Mouse (Mus musculus) CH12.LX (cell line): ENCODE measurements around the gene Mef2d. TPM values are rescaled to one million over a fixed set of nuclear protein-coding genes. Genes with fewer than 3 reads are reported as not detected.
A peak's percentile ranks its signal among the peaks of the same experiment; 100 is the strongest.

Experiments
- DNase-seq: peaks from one replicate; pipeline ENCODE4 v3.0.0-alpha.2; 2013; ENCODE audit errors: extremely low read depth
- H3K27ac ChIP-seq: 2 replicates; pipeline ENCODE4 v1.5.1; 2012; ENCODE audit warnings: low read depth, mild to moderate bottlenecking, control low read depth, moderate library complexity; ENCODE audit not compliant: insufficient read depth
- H3K27me3 ChIP-seq: replicated peaks from 2 replicates; pipeline ENCODE3; 2012; ENCODE audit warnings: inconsistent platforms
- H3K36me3 ChIP-seq, 2 experiments: replicated peaks in 1 of 2; 2 replicates each; pipeline versions ENCODE3 to v1.6.1; 2012; ENCODE audit warnings: inconsistent platforms in 1 of 2, low read length in 1 of 2, mild to moderate bottlenecking in 1 of 2, mixed read lengths in 1 of 2, moderate library complexity in 1 of 2; ENCODE audit not compliant: control insufficient read depth in 1 of 2, insufficient read depth in 1 of 2
- H3K4me1 ChIP-seq, 2 experiments: 2 replicates each; pipeline ENCODE4 v1.6.1; 2012; ENCODE audit warnings: inconsistent platforms in 1 of 2, moderate library complexity in 1 of 2; ENCODE audit not compliant: insufficient read depth in 2 of 2, control insufficient read depth in 1 of 2
- H3K4me2 ChIP-seq: 2 replicates; pipeline ENCODE4 v1.6.1; 2012; ENCODE audit warnings: low read depth, mild to moderate bottlenecking, control low read depth; ENCODE audit not compliant: poor library complexity, insufficient read depth, severe bottlenecking
- H3K4me3 ChIP-seq, 3 experiments: fragments of 150-350 bp in 1 of 3; sonication (generic) in 1 of 3; replicated peaks in 1 of 3; 2 replicates each; pipeline versions ENCODE3 to v1.5.1; 2011 to 2012; ENCODE audit warnings: low read depth in 2 of 3, low read length in 2 of 3, mild to moderate bottlenecking in 2 of 3, moderate library complexity in 2 of 3, control low read depth in 1 of 3, improper control_type of control experiment in 1 of 3, inconsistent platforms in 1 of 3, mixed read lengths in 1 of 3; ENCODE audit not compliant: poor library complexity in 1 of 3
- H3K79me2 ChIP-seq: replicated peaks from 2 replicates; pipeline ENCODE4 v1.6.1; 2012; ENCODE audit warnings: mild to moderate bottlenecking, moderate library complexity; ENCODE audit not compliant: control insufficient read depth, poor library complexity, insufficient read depth, severe bottlenecking; ENCODE audit errors: extremely low read depth
- H3K9ac ChIP-seq: 2 replicates; pipeline ENCODE4 v1.6.1; 2012; ENCODE audit warnings: low read depth, mild to moderate bottlenecking, control low read depth, moderate library complexity; ENCODE audit not compliant: insufficient read depth
- H3K9me3 ChIP-seq: replicated peaks from 2 replicates; pipeline ENCODE3; 2012; ENCODE audit warnings: low read length, inconsistent platforms, mixed read lengths
- BHLHE40 ChIP-seq: IDR thresholded peaks from 2 replicates; pipeline ENCODE4 v1.6.1; 2011; ENCODE audit warnings: mild to moderate bottlenecking, low read depth, low read length, improper control_type of control experiment
- CHD1 ChIP-seq: IDR thresholded peaks from 2 replicates; pipeline ENCODE4 v1.6.1; 2012; ENCODE audit warnings: low read depth, low read length, improper control_type of control experiment, inconsistent platforms
- CHD2 ChIP-seq: IDR thresholded peaks from 2 replicates; pipeline ENCODE4 v1.6.1; 2011; ENCODE audit warnings: low read length, improper control_type of control experiment
- EP300 ChIP-seq: IDR thresholded peaks from 2 replicates; pipeline ENCODE4 v1.6.1; 2011; ENCODE audit warnings: low read length, improper control_type of control experiment
- ETS1 ChIP-seq: conservative IDR thresholded peaks from 2 replicates; pipeline ENCODE4 v1.6.1; 2012; ENCODE audit warnings: low read depth, mild to moderate bottlenecking, inconsistent platforms, low read length, improper control_type of control experiment, moderate library complexity
- HCFC1 ChIP-seq: IDR thresholded peaks from 2 replicates; pipeline ENCODE4 v1.6.1; 2012; ENCODE audit warnings: low read depth, mild to moderate bottlenecking, inconsistent platforms, low read length, improper control_type of control experiment
- IRF4 ChIP-seq: IDR thresholded peaks from 2 replicates; pipeline ENCODE4 v1.6.1; 2014; ENCODE audit warnings: low read depth, mild to moderate bottlenecking, inconsistent platforms, low read length, improper control_type of control experiment
- JUND ChIP-seq: conservative IDR thresholded peaks from 2 replicates; pipeline ENCODE4 v1.6.1; 2011; ENCODE audit warnings: low read depth, low read length, improper control_type of control experiment
- KAT2A ChIP-seq: IDR thresholded peaks from 2 replicates; pipeline ENCODE4 v1.6.1; 2012; ENCODE audit warnings: low read length, improper control_type of control experiment, inconsistent platforms; ENCODE audit not compliant: insufficient replicate concordance
- MAFK ChIP-seq: IDR thresholded peaks from 2 replicates; pipeline ENCODE4 v1.6.1; 2011; ENCODE audit warnings: low read length, improper control_type of control experiment; ENCODE audit not compliant: insufficient replicate concordance
- MAX ChIP-seq: IDR thresholded peaks from 2 replicates; pipeline ENCODE4 v1.6.1; 2011; ENCODE audit warnings: low read length, improper control_type of control experiment
- MAZ ChIP-seq: IDR thresholded peaks from 2 replicates; pipeline ENCODE4 v1.6.1; 2012; ENCODE audit warnings: low read depth, mild to moderate bottlenecking, inconsistent platforms, low read length, improper control_type of control experiment, moderate library complexity
- MXI1 ChIP-seq: IDR thresholded peaks from 2 replicates; pipeline ENCODE4 v1.6.1; 2011; ENCODE audit warnings: mild to moderate bottlenecking, low read depth, low read length, improper control_type of control experiment
- NELFE ChIP-seq: IDR thresholded peaks from 2 replicates; pipeline ENCODE4 v1.6.1; 2011; ENCODE audit warnings: low read depth, low read length, improper control_type of control experiment
- PAX5 ChIP-seq: IDR thresholded peaks from 2 replicates; pipeline ENCODE4 v1.6.1; 2012; ENCODE audit warnings: low read length, inconsistent platforms, mixed read lengths
- POLR2A ChIP-seq: IDR thresholded peaks from 2 replicates; pipeline ENCODE4 v1.6.1; 2011; ENCODE audit warnings: low read depth, mild to moderate bottlenecking, improper control_type of control experiment, low read length
- SIN3A ChIP-seq: IDR thresholded peaks from 2 replicates; pipeline ENCODE4 v1.6.1; 2012; ENCODE audit warnings: low read length, improper control_type of control experiment, inconsistent platforms
- TBP ChIP-seq: conservative IDR thresholded peaks from 2 replicates; pipeline ENCODE4 v1.6.1; 2011; ENCODE audit warnings: low read depth, low read length, improper control_type of control experiment
- TCF12 ChIP-seq: IDR thresholded peaks from 2 replicates; pipeline ENCODE4 v1.6.1; 2014; ENCODE audit warnings: low read depth, mild to moderate bottlenecking, inconsistent platforms, low read length, improper control_type of control experiment
- UBTF ChIP-seq: IDR thresholded peaks from 2 replicates; pipeline ENCODE4 v1.6.1; 2012; ENCODE audit warnings: low read depth, mild to moderate bottlenecking, inconsistent platforms, low read length, improper control_type of control experiment, moderate library complexity
- USF2 ChIP-seq: conservative IDR thresholded peaks from 2 replicates; pipeline ENCODE4 v1.6.1; 2011; ENCODE audit warnings: low read depth, low read length, improper control_type of control experiment
- ZC3H11A ChIP-seq: IDR thresholded peaks from 2 replicates; pipeline ENCODE4 v1.6.1; 2012; ENCODE audit warnings: low read depth, mild to moderate bottlenecking, inconsistent platforms, low read length, improper control_type of control experiment
- ZKSCAN1 ChIP-seq: IDR thresholded peaks from 2 replicates; pipeline ENCODE4 v1.6.1; 2012; ENCODE audit warnings: low read depth, inconsistent platforms, low read length, improper control_type of control experiment, borderline replicate concordance
- ZMIZ1 ChIP-seq: IDR thresholded peaks from 2 replicates; pipeline ENCODE4 v1.6.1; 2012; ENCODE audit warnings: low read depth, mild to moderate bottlenecking, inconsistent platforms, low read length, improper control_type of control experiment
- ZNF384 ChIP-seq: IDR thresholded peaks from 2 replicates; pipeline ENCODE4 v1.6.1; 2012; ENCODE audit warnings: low read depth, low read length, improper control_type of control experiment, inconsistent platforms
- dilution Hi-C: fragments of 300-500 bp; cut with MboI; formaldehyde crosslinking; loops from 2 replicates; pipeline ENCODE4 v1.14.3; 2020; ENCODE audit warnings: low sequenced_read_pairs; ENCODE audit not compliant: extremely low pct_unique_long_range_greater_than_20kb, extremely low pct_ligation_motif_present
- in situ Hi-C: fragments of 300-500 bp; cut with MboI; formaldehyde crosslinking; loops from 3 replicates; pipeline ENCODE4 v1.14.3; 2019; ENCODE audit warnings: low sequenced_read_pairs, low pct_ligation_motif_present, low pct_unique_long_range_greater_than_20kb, mixed read lengths
- polyA plus RNA-seq: library from polyadenylated mRNA; unstranded; fragments of >175 nt; gene quantifications from 2 replicates; pipeline ENCODE4 v1.2.1, GENCODE M21; 2012; ENCODE audit warnings: low read depth; ENCODE audit not compliant: insufficient read length
- total RNA-seq, 2 experiments: library from RNA; depleted of rRNA; stranded (reverse); fragments of 300-350 nt in 1 of 2; fragments of >200 nt in 1 of 2; gene quantifications; 2 replicates each; pipeline ENCODE4 v1.2.3; 2012 to 2014

Mef2d gene
- total and polyA plus RNA-seq, 3 experiments = 4.8 to 75.8 (median 10.9) TPM

DNA sequence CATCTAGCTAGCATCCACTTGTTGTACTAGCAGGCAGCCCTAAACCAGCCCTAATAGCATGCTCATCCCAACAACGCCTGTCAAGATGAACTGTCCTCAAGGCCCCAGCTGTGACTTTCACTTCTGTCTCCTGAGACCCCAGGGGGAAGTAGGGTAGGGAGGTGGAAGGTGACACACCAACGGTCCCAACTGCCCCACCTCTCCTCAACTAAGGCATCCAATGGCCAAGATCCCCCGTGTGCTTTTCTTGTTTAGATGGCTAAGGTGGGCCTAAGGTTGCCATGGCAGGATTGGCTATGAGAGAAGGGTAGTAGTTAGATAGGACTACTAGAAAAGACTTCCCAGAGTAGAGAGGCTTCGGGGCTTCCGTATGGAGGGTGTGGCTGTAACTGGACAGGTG, 6.2 kb downstream of the Mef2d start (continued):
- peak; percentile 88 for TF ChIP-seq MAX
- 0 out of 2 replicates have a peak, but pooled peaks have one; percentile 31 for TF ChIP-seq MAFK
- no peak for TF ChIP-seq ZNF384
- no peak for TF ChIP-seq ZC3H11A
- TF ChIP-seq IRF4 = peak; percentile 99
- peak; percentile 74 for TF ChIP-seq CHD2
- TF ChIP-seq PAX5 = no peak
- TF ChIP-seq ZKSCAN1 = no peak
- TF ChIP-seq MXI1 = peak; percentile 92
- no peak for TF ChIP-seq USF2
- peak; percentile 99 for TF ChIP-seq TCF12
- TF ChIP-seq UBTF = no peak
- peak; percentile 96 for TF ChIP-seq EP300
- TF ChIP-seq CHD1 = no peak
- peak; percentile 86 for TF ChIP-seq ETS1
- peak; percentile 52; the same call in 1 of the 2 replicates for TF ChIP-seq ZMIZ1
- TF ChIP-seq POLR2A = no peak

DNA sequence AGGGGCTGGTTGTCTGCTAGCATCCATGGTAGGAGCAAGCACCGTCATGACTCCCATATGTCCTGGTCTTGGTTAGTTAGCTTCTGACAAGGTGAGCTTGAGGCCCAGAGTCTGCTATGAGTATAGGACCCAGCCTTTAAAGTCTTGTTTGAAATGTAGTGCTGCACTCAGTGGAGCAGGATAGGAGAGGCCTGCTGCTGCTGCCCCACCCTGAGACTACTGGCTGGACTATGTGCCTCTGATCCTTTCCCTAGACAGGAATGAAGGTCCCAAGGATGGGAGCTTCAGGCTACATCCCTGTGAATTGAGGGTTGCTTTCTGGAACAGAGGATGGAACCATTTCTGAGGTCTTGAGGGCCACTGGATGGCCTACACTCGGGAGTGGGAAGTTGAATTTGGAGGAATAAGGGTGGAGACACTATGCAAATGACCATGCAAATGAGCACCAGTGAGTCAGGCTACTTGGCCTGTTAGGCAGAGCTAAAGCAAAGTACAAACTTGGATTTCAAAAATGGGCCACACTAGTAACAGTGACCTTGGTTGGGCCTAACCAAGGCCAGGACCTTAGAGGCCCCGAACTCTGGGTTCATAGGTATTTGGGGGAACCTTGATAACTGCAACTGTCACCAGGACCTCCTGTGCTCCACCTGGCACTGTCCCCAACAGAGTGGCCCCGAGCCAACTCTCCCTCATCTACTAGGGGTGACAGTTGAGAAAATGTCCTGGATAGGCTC, 6.8 kb downstream of the Mef2d start:
- H3K27ac ChIP-seq = peak overlapping the region; percentile 97
- H3K36me3 ChIP-seq = peaks cover 5 to 41% of the 10 kb centered on the region in 2 experiments
- TF ChIP-seq JUND (no peak), TBP (peak; percentile 94), ETS1 (peak; percentile 25), IRF4 (peak; percentile 35; the same call in 1 of the 2 replicates), EP300 (peak; percentile 51), CHD2 (no peak), MAZ (peak; percentile 4; the same call in 1 of the 2 replicates), HCFC1 (no peak), KAT2A (no peak), ZMIZ1 (peak; percentile 62; the same call in 1 of the 2 replicates), SIN3A (peak; percentile 66), CHD1 (no peak; the same call in 1 of the 2 replicates), TCF12 (peak; percentile 76; the same call in 1 of the 2 replicates), MAFK (no peak), NELFE (no peak; the same call in 1 of the 2 replicates), MXI1 (no peak; the same call in 1 of the 2 replicates), UBTF (0 out of 2 replicates have a peak, but pooled peaks have one; percentile 56), MAX (0 out of 2 replicates have a peak, but pooled peaks have one; percentile 35), POLR2A (peak; percentile 66), BHLHE40 (no peak; the same call in 1 of the 2 replicates)
- TF ChIP-seq, all 38 proteins: peak for 11
- peaks cover 49 to 85% of the 10 kb centered on the region in 2 experiments for H3K4me1 ChIP-seq
- peak overlapping the region; percentile 99 for H3K4me2 ChIP-seq
- peaks cover 93% of the 10 kb centered on the region for H3K79me2 ChIP-seq
- H3K9me3 ChIP-seq = no peaks in the 10 kb centered on the region
- DNase-seq = peak; percentile 82
- no peaks in the 10 kb centered on the region for H3K27me3 ChIP-seq
- in situ Hi-C loops = no loop called here
- H3K9ac ChIP-seq = peak overlapping the region; percentile 96
- H3K4me3 ChIP-seq = peak overlapping the region; percentile 42 to 43 (median 42)
- dilution Hi-C loops = no loop called here
